Mouse (Mus musculus): ENCODE results near the gene Mast2.

DNA sequence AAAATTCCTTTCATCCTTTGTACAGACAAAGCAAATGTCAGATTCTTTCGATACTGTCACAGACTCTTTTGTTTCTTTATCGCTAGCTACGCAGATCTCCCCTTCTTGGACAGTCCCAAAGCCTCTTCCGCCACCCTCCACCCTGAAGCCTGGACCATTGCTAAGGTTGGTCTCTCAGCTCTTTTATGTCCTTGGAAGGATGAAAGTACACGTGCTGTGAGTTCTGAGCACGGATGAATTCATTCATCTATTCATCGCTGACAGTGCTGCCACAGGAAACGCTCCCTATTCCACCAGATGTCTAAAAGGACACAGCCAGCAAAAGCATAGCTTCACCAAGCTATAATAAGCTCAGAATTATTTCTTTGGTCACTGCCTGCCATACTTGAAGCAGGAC lies 58.0 kb downstream of the Mast2 start:
- no peak for TF ChIP-seq POLR2A (IDR thresholded peaks at IDR 0.05; ENCODE audit: borderline replicate concordance, control insufficient read depth, low read depth, low read length)
- no peak for TF ChIP-seq CTCF (IDR thresholded peaks at IDR 0.05; ENCODE audit: control insufficient read depth, insufficient read depth, low read length)

All from bone marrow, adult 2 months (tissue).